Mouse (Mus musculus) olfactory bulb, adult 2 months (tissue): ENCODE data around the gene C2.

Source experiments
- CTCF ChIP-seq: fragments of 200-500 bp; IDR thresholded peaks from 2 replicates; pipeline ENCODE4 v1.5.1; 2012; ENCODE audit warnings: low read depth, mild to moderate bottlenecking, low read length, moderate library complexity; ENCODE audit not compliant: insufficient read depth
- POLR2A ChIP-seq: fragments of 200-500 bp; IDR thresholded peaks from 2 replicates; pipeline ENCODE4 v1.6.1; 2012; ENCODE audit warnings: mild to moderate bottlenecking, low read depth, low read length, moderate library complexity; ENCODE audit not compliant: insufficient read depth

DNA sequence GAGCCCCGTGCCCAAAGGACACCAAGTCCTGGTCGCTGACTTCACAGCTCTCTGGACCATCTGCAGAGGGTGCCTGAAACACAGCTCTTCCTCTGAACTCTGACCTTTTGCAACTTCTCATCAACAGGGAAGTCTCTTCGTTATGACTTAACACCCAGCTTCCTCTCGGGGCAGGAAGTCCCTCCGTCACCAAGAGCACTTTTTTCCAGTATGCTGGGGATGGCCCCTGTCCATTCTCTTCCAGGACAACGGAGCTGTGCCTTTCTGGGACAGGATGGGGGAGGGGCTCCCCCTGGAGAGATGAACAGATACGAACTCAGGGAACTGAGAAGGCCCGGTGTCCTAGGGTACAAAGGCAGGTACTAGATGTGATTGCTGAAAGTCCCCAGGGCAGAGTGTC, 36.8 kb upstream of the C2 start:
- TF ChIP-seq CTCF = no peak
- no peak for TF ChIP-seq POLR2A
